Mouse (Mus musculus): ENCODE measurements at regions not wholly inside any gene's neighbourhood (a gene's known extent, or its start where the extent isn't known, plus 50 kb on each side); places are given as distances from the start of the nearest gene placed in this dataset.

DNA sequence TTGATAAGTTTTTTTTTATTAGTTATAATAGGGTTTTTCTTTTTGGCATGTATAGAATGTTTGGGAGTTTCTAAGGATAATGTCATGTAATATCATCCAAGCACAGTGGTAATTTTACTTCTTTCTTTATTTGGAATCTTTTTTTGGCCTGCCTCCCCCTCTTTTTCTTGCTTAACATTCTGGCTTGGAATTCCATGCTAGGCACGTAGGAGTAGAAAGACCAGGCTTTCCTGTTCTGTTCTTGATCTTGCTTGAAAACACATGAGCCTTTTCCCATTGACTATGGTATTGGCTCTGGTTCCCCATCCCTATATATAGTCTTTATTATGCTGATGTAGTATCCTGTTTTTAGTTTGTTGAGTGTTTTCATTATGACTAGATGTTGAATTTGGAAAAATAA, 57.8 kb upstream of the Abcb5 start:
- WGBS = 77% methylated on average over 1 of the region's 1 CpGs
- H3K4me2 ChIP-seq (replicated peaks) = no peak overlapping the region
- no peaks in the 10 kb centered on the region for H3K27me3 ChIP-seq
- H3K27ac ChIP-seq (replicated peaks) = no peak overlapping the region
- no peak overlapping the region for H3K9ac ChIP-seq (replicated peaks)
- H3K9me3 ChIP-seq = no peaks in the 10 kb centered on the region
- ATAC-seq (ENCODE audit: low FRiP score, low read depth) = no peak
- H3K4me1 ChIP-seq = no peaks in the 10 kb centered on the region
- no peak overlapping the region for H3K4me3 ChIP-seq
- no peaks in the 10 kb centered on the region for H3K36me3 ChIP-seq
